ENCODE assay signal across 11 mouse cellular contexts in genomic region chr12:83752495-83752894, GRCm38 (mm10). TPM values are rescaled to one million over a fixed set of nuclear protein-coding genes. Genes with fewer than 3 reads are reported as not detected.
DNase-seq lines count a peak whose midpoint lies in the region; ATAC-seq and TF ChIP-seq lines count a peak whose summit lies in the region.
"Had no signal": no experiment of that assay in that cellular context is flagged by ENCODE, and none has a peak within 500 bp of the region (broad histone marks: within the 10 kb centered on the region; RNA-seq: fewer than 3 reads in every experiment).

No protein-coding gene starts in this region.

- H3K9me3 ChIP-seq in embryonic facial prominence, embryonic 13.5 days: no peaks in the 10 kb centered on the region
- no peaks in the 10 kb centered on the region for H3K9me3 ChIP-seq in embryonic facial prominence, embryonic 10.5 days
- H3K9me3 ChIP-seq: limb, embryonic 15.5 days had no signal

- no peak overlapping the region for H3K9ac ChIP-seq in embryonic facial prominence, embryonic 13.5 days
- H3K9ac ChIP-seq: limb, embryonic 15.5 days had no signal

- no peaks in the 10 kb centered on the region for H3K27me3 ChIP-seq in embryonic facial prominence, embryonic 13.5 days
- no peaks in the 10 kb centered on the region for H3K27me3 ChIP-seq in embryonic facial prominence, embryonic 10.5 days (replicated peaks; ENCODE audit: low read depth, poor library complexity, severe bottlenecking)
- no peaks in the 10 kb centered on the region for H3K27me3 ChIP-seq in thymus, adult 2 months (ENCODE audit: control insufficient read depth, insufficient read depth, low read length)
- H3K27me3 ChIP-seq: limb, embryonic 15.5 days had no signal

- H3K27ac ChIP-seq in embryonic facial prominence, embryonic 13.5 days: no peak overlapping the region
- no peak overlapping the region for H3K27ac ChIP-seq in embryonic facial prominence, embryonic 10.5 days (replicated peaks)
- no peak overlapping the region for H3K27ac ChIP-seq in thymus, adult 2 months (ENCODE audit: control insufficient read depth, insufficient read depth, low read length)
- H3K27ac ChIP-seq: limb, embryonic 15.5 days had no signal

- H3K4me3 ChIP-seq in embryonic facial prominence, embryonic 13.5 days: no peak overlapping the region
- no peak overlapping the region for H3K4me3 ChIP-seq in embryonic facial prominence, embryonic 10.5 days
- no peak overlapping the region for H3K4me3 ChIP-seq in thymus, adult 2 months (ENCODE audit: control insufficient read depth, insufficient read depth, low read length)
- H3K4me3 ChIP-seq: limb, embryonic 15.5 days had no signal

- H3K4me2 ChIP-seq in embryonic facial prominence, embryonic 13.5 days: no peak overlapping the region
- H3K4me2 ChIP-seq: limb, embryonic 15.5 days had no signal

- no peak for TF ChIP-seq CTCF in thymus, adult 2 months (IDR thresholded peaks at IDR 0.05; ENCODE audit: borderline replicate concordance, control insufficient read depth, extremely low read depth, insufficient read depth, low read length, poor library complexity)

- H3K36me3 ChIP-seq in embryonic facial prominence, embryonic 13.5 days: no peaks in the 10 kb centered on the region
- no peaks in the 10 kb centered on the region for H3K36me3 ChIP-seq in embryonic facial prominence, embryonic 10.5 days (replicated peaks)
- no peaks in the 10 kb centered on the region for H3K36me3 ChIP-seq in thymus, adult 2 months (ENCODE audit: control insufficient read depth, insufficient read depth, low read length)
- H3K36me3 ChIP-seq: limb, embryonic 15.5 days had no signal

- WGBS in embryonic facial prominence, embryonic 13.5 days: 12% methylated on average over 2 of the region's 2 CpGs
- WGBS in embryonic facial prominence, embryonic 10.5 days: 56% methylated on average over 2 of the region's 2 CpGs
- WGBS in thymus, adult 2 months: 31% methylated on average over 2 of the region's 2 CpGs

- DNase-seq in embryonic facial prominence, embryonic 10.5 days (ENCODE audit: low spot score): no peak
- peak; percentile 44 to 55 for DNase-seq in kidney, postnatal 4 days
- no peak for DNase-seq in kidney, adult 18-20 months
- DNase-seq in adipocyte (ENCODE audit: low spot score): peak; percentile 82
- no peak for DNase-seq in thymus, adult 2 months
- DNase-seq in spleen, postnatal 14 days (ENCODE audit: low spot score in 2 of 2): no peak

- 0 out of 2 replicates have a peak, but pooled peaks have one; percentile 43 for ATAC-seq in embryonic facial prominence, embryonic 13.5 days (ENCODE audit: insufficient number of reproducible peaks, insufficient read depth, low FRiP score, low TSS enrichment, low read depth)
- ATAC-seq in megakaryocyte-erythroid progenitor cell, adult 5-6 weeks (replicated peaks; ENCODE audit: low FRiP score, low TSS enrichment, poor library complexity, severe bottlenecking): 0 out of 2 replicates have a peak, but pooled peaks have one; percentile 47
- ATAC-seq: forebrain, embryonic 14.5 days had no signal

- no peak for TF ChIP-seq POLR2A in thymus, adult 2 months (IDR thresholded peaks at IDR 0.05; ENCODE audit: control insufficient read depth, extremely low read depth, insufficient read depth, low read length, poor library complexity)

- peaks cover 10% of the 10 kb centered on the region for H3K4me1 ChIP-seq in embryonic facial prominence, embryonic 13.5 days
- H3K4me1 ChIP-seq in embryonic facial prominence, embryonic 10.5 days: peaks cover 5% of the 10 kb centered on the region
- H3K4me1 ChIP-seq in thymus, adult 2 months (replicated peaks; ENCODE audit: control insufficient read depth, insufficient read depth, low read length): no peaks in the 10 kb centered on the region

RNA-seq across cellular contexts. Expression of gene Papln, which starts 10.9 kb away (rescaled TPM):
- polyA plus RNA-seq in embryonic facial prominence, embryonic 13.5 days (2015; fragmentation: Nextera tagmentation; extraction: Ambion mirVana): 2.2 and 2.8 TPM in 2 replicates
- polyA plus RNA-seq in embryonic facial prominence, embryonic 10.5 days (2016; fragmentation: Nextera tagmentation; extraction: Ambion mirVana): 0.10 and 0.29 TPM in 2 replicates
- total RNA-seq in megakaryocyte-erythroid progenitor cell, adult 5-6 weeks (2014; fragmentation: Nextera tagmentation): not detected in 2 replicates
- total RNA-seq in megakaryocyte-erythroid progenitor cell, adult 5-6 weeks (2017): not detected in 2 replicates
- 1.7 and 1.9 TPM in 2 replicates for polyA plus RNA-seq in thymus, adult 2 months (2012; rRNA removed)
- polyA plus RNA-seq: C2C12 had no signal

Comparison
In these comparisons a context has a peak if more than half of its experiments do, and no peak if none do; other contexts are left out.
1. DNase-seq: peak in kidney, postnatal 4 days (2 of 2) and adipocyte (single experiment); none in embryonic facial prominence, embryonic 10.5 days (single experiment), kidney, adult 18-20 months (single experiment), thymus, adult 2 months (single experiment) and spleen, postnatal 14 days (0 of 2).